Mouse (Mus musculus) lung, embryonic 16.5 days (tissue): ENCODE results near the gene Kif26b. TPM values are rescaled to one million over a fixed set of nuclear protein-coding genes. Genes with fewer than 3 reads are reported as not detected.

Experiments used
- ATAC-seq: fragments of 200-750 bp; cut with Nextera tagmentation; 2 replicates; pipeline ENCODE4 v1.8.0; 2017; ENCODE audit warnings: low read depth, mild to moderate bottlenecking, moderate library complexity
- H3K27ac ChIP-seq: fragments of 300-500 bp; sonication (generic); 2 replicates; pipeline ENCODE4 v1.5.1; 2014; ENCODE audit warnings: mild to moderate bottlenecking, control low read depth, low read length
- H3K27me3 ChIP-seq: fragments of 300-500 bp; sonication (generic); 2 replicates; pipeline ENCODE4 v1.6.1; 2014; ENCODE audit warnings: low read depth, low read length, mixed read lengths; ENCODE audit not compliant: control insufficient read depth, insufficient read depth
- H3K36me3 ChIP-seq: fragments of 300-500 bp; sonication (generic); 2 replicates; pipeline ENCODE4 v1.6.1; 2014; ENCODE audit warnings: low read length; ENCODE audit not compliant: control insufficient read depth, insufficient read depth
- H3K4me1 ChIP-seq: fragments of 300-500 bp; sonication (generic); replicated peaks from 2 replicates; pipeline ENCODE4 v1.6.1; 2014; ENCODE audit warnings: low read length, mixed read lengths; ENCODE audit not compliant: control insufficient read depth, insufficient read depth
- H3K4me2 ChIP-seq: fragments of 300-500 bp; sonication (generic); 2 replicates; pipeline ENCODE4 v1.6.1; 2014; ENCODE audit warnings: low read depth, low read length, control low read depth
- H3K4me3 ChIP-seq: fragments of 300-500 bp; sonication (generic); 2 replicates; pipeline ENCODE4 v1.5.1; 2014; ENCODE audit warnings: mild to moderate bottlenecking, low read length, control low read depth
- H3K9ac ChIP-seq: fragments of 300-500 bp; sonication (generic); 2 replicates; pipeline ENCODE4 v1.6.1; 2014; ENCODE audit warnings: low read length, control low read depth
- H3K9me3 ChIP-seq: fragments of 300-500 bp; sonication (generic); 2 replicates; pipeline ENCODE4 v1.6.1; 2016; ENCODE audit warnings: low read length; ENCODE audit not compliant: control insufficient read depth
- whole genome bisulfite sequencing: fragments of 180-500 bp; shearing (Covaris S2); extraction: QIAGEN DNeasy Blood & Tissue Kit; methylation state at CpG from one replicate; pipeline ENCODE4 v1.1.7; 2014; 5-methylcytosine and 5-hydroxymethylcytosine counted together
- polyA plus RNA-seq: library from polyadenylated mRNA; unstranded; fragments of >200 nt; fragmentation: Nextera tagmentation; extraction: Ambion mirVana; gene quantifications from 2 replicates; pipeline ENCODE4 v1.2.1, GENCODE M21; 2015

The Kif26b gene
- polyA plus RNA-seq, 1 experiment from 2014 or later = 0.68 TPM

DNA sequence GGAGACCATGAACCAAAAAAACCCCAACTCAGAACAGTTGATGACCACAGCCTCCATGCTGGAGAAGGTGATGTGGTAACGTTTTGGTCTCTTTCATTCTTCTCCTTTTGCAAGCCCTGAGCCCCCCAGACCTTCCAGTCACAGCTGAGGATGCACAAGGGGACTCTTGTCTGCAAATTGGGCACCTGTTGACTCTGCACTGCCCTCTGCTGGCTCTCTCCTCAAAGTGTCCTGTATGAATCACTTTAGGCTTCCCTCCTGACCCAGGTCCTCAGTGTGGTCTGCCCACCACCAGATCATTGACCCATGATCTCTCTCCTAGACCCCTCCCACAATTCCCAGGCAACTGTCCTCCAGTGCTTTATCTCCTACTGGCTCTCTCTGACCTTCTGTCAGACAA lies 32.1 kb upstream of the Kif26b start:
- no peaks in the 10 kb centered on the region for H3K4me1 ChIP-seq
- no peaks in the 10 kb centered on the region for H3K36me3 ChIP-seq
- ATAC-seq = no peak
- no peaks in the 10 kb centered on the region for H3K9me3 ChIP-seq
- no peak overlapping the region for H3K9ac ChIP-seq
- no peak overlapping the region for H3K4me2 ChIP-seq
- WGBS = 30% methylated on average over 1 of the region's 1 CpGs
- no peak overlapping the region for H3K27ac ChIP-seq
- no peak overlapping the region for H3K4me3 ChIP-seq
- H3K27me3 ChIP-seq = no peaks in the 10 kb centered on the region

DNA sequence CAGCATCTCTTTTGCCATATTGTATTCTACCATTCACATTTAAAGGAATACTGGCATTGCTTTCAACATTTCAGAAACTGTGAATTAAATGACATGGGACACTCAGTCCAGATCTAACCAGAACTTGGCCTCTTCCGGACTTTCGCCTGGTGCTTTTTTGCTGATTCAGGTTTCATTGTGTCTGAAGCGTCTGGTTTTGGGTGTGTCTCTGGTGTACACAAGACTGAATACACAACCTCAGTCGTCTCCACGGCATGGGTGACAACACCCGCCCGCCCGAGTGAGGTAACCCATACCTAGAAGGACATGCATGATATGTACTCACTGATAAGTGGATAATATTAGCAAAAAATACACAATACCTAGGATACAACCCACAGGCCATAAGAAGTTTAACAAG lies 22.0 kb upstream of the Kif26b start:
- 81% methylated on average over 8 of the region's 8 CpGs for WGBS
- Histone ChIP-seq H3K9me3 (no peaks in the 10 kb centered on the region), H3K27ac (no peak overlapping the region), H3K36me3 (no peaks in the 10 kb centered on the region), H3K4me3 (no peak overlapping the region), H3K9ac (no peak overlapping the region), H3K4me1 (no peaks in the 10 kb centered on the region), H3K27me3 (no peaks in the 10 kb centered on the region), H3K4me2 (no peak overlapping the region)
- no peak for ATAC-seq

DNA sequence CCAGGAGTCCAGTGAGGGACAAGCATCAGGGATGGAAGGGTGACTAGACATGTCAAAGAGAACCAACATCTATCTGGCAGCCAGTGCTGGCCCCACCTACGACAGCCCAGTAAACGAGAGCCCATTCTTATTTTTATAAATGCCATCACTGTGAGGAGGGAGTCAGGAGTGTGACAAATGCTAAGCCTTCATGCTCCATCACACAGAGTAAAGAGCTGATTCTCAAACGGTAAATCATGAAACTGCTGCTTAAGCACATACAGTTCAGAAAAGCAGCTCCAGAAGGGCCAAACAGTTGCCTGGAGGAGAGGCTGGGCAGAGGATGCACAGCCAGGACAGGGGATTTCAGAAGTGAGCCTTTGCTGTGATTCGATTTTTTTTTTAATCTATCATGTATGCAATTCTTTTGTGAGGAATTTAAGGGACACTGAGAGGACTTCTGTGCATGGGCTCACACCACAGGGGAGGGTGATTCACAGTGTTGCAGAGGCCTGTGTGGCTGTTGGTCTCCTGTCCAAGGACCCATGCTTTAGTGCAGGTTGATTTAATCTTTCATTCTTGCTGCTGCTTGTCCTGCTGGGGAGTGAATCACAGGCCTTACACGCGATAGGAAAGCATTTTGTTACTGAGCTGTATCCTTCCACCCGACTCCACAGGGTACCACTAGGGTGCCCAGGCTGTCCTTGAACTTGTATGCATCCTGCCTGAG lies 16.4 kb upstream of the Kif26b start:
- no peak overlapping the region for H3K4me2 ChIP-seq
- H3K4me3 ChIP-seq = no peak overlapping the region
- no peaks in the 10 kb centered on the region for H3K9me3 ChIP-seq
- H3K4me1 ChIP-seq = no peaks in the 10 kb centered on the region
- WGBS = 52% methylated on average over 7 of the region's 7 CpGs
- H3K27ac ChIP-seq = no peak overlapping the region
- no peak overlapping the region for H3K9ac ChIP-seq
- no peaks in the 10 kb centered on the region for H3K36me3 ChIP-seq
- ATAC-seq = no peak
- H3K27me3 ChIP-seq = no peaks in the 10 kb centered on the region

DNA sequence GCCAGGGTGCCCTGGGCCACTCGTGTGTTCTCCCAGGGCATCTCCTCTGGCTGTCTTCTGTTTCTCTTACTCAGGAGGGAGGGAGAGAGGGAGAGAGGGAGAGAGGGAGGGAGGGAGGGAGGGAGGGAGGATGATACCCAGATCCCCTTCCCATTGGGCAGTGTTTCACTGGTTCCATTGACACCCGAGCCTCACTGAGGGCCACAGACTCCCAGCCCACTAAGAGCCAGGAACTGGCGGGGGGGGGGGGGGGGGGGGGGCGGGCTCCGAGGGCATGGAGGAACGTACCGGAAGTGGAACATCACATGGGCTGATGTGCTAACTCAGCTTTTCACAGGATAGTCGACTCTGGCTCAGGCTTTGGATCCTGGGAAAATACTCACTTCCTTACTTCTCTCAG lies 15.0 kb upstream of the Kif26b start:
- Histone ChIP-seq H3K4me1 (no peaks in the 10 kb centered on the region), H3K9me3 (no peaks in the 10 kb centered on the region), H3K4me3 (no peak overlapping the region), H3K27ac (no peak overlapping the region), H3K4me2 (no peak overlapping the region), H3K27me3 (no peaks in the 10 kb centered on the region), H3K9ac (no peak overlapping the region), H3K36me3 (no peaks in the 10 kb centered on the region)
- WGBS = 23% methylated on average over 5 of the region's 8 CpGs
- ATAC-seq = no peak

DNA sequence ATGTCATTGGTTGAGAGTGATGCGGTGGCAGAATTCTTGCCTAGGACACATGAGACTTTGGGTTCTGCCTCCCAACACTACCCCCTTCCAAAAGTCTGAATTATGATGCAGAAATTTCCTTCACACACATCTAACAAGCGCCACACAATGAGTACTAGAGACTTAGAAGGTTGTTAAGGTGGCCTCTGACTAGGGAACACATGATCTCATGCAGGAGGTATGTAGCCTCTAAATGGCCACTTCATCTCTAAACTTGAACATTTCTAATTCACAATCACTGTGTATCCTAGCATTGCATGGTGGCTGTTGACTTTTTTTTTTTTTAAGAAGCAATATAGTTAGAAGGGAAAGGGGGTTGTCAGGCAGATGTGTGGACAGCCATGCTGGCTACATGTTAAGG lies 13.1 kb upstream of the Kif26b start:
- Histone ChIP-seq H3K9me3 (no peaks in the 10 kb centered on the region), H3K4me2 (no peak overlapping the region), H3K4me1 (no peaks in the 10 kb centered on the region), H3K36me3 (no peaks in the 10 kb centered on the region), H3K27ac (no peak overlapping the region), H3K9ac (no peak overlapping the region), H3K27me3 (no peaks in the 10 kb centered on the region), H3K4me3 (no peak overlapping the region)
- peak; percentile 61; the same call in 1 of the 2 replicates for ATAC-seq
- WGBS = 76% methylated on average over 2 of the region's 2 CpGs

DNA sequence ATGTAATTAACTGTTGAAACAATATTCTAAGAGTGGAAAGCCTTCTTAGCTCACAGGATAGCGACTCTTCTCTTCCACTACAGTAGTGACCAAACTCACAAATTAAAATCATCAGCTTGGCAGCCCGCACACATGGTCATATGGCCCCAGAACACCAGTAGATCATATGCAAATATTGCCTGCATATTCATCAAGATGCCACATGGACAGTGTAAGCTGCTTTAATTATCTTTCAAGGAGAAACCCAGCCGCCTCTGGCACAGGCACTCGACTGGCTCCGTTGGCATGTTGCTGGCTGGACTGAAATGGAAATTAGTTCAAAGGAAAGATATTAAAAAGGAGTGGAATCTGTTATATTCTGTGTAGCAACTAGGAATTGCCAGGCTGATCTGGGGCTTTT lies 6.5 kb upstream of the Kif26b start:
- ATAC-seq = no peak
- H3K4me1 ChIP-seq = peaks cover 2% of the 10 kb centered on the region; the same call in 1 of the 2 replicates
- no peak overlapping the region for H3K27ac ChIP-seq
- no peak overlapping the region for H3K4me2 ChIP-seq
- H3K36me3 ChIP-seq = no peaks in the 10 kb centered on the region
- no peaks in the 10 kb centered on the region for H3K27me3 ChIP-seq
- no peak overlapping the region for H3K4me3 ChIP-seq
- no peaks in the 10 kb centered on the region for H3K9me3 ChIP-seq
- 87% methylated on average over 5 of the region's 5 CpGs for WGBS
- H3K9ac ChIP-seq = no peak overlapping the region

DNA sequence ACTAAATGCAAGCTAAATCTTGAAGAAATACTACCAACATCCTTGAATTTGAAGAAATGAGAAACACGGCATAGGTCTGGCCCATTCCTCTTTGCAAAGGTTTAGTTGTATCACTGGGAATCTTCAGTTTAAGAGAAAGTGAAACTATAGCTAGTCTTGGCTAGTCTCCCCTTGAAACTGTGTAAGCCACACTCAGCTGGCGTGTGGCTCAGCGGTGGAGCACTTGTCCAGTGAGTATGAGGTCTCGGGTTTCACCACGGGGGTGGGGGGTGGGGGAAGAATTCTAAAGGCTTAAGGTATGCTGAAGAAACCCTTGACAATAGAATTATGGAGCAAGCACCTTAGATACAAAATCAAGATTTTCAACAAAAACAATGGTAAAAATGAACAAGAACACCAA lies 5.8 kb upstream of the Kif26b start:
- no peak for ATAC-seq
- H3K4me2 ChIP-seq = no peak overlapping the region
- 32% methylated on average over 5 of the region's 5 CpGs for WGBS
- no peak overlapping the region for H3K4me3 ChIP-seq
- H3K27ac ChIP-seq = no peak overlapping the region
- H3K9me3 ChIP-seq = no peaks in the 10 kb centered on the region
- no peaks in the 10 kb centered on the region for H3K36me3 ChIP-seq
- H3K27me3 ChIP-seq = peaks cover 7% of the 10 kb centered on the region
- H3K4me1 ChIP-seq = peaks cover 8% of the 10 kb centered on the region; the same call in 1 of the 2 replicates
- no peak overlapping the region for H3K9ac ChIP-seq

DNA sequence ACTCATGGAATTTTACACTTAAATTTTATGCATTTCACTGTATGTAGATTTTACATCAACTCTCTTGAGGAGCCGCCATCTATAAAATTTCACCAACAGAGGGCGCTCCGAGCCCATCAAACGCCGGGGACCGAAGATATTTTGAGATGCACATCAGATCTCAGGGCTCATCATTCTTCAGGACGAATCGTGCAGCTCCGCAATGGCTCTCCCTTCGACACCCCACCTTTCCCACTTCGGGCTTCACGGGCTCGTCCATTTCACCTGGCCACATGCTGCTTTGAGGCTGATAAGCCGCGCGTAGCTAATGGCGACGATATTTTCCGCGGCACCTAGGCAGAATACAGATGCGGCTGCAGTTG lies 1.8 kb upstream of the Kif26b start:
- H3K27me3 ChIP-seq = peaks cover 32% of the 10 kb centered on the region
- peak overlapping the region; percentile 68 for H3K4me3 ChIP-seq
- peaks cover 25% of the 10 kb centered on the region for H3K4me1 ChIP-seq
- H3K9ac ChIP-seq = no peak overlapping the region
- ATAC-seq = peak; percentile 11; the same call in 1 of the 2 replicates
- no peaks in the 10 kb centered on the region for H3K9me3 ChIP-seq
- H3K36me3 ChIP-seq = no peaks in the 10 kb centered on the region
- WGBS = 0% methylated on average over 21 of the region's 21 CpGs
- no peak overlapping the region for H3K27ac ChIP-seq
- H3K4me2 ChIP-seq = peak overlapping the region; percentile 83

GRCm38 (mm10) chr1:178527547-178528361 lies 1.2 kb upstream of the Kif26b start:
- under 1% methylated on average over 56 of the region's 59 CpGs for WGBS
- ATAC-seq = peak; percentile 32
- Histone ChIP-seq H3K27me3 (peaks cover 32% of the 10 kb centered on the region), H3K9me3 (no peaks in the 10 kb centered on the region), H3K9ac (peak overlapping the region; percentile 67), H3K4me2 (peak overlapping the region; percentile 83), H3K4me3 (peak overlapping the region; percentile 68), H3K4me1 (peaks cover 25% of the 10 kb centered on the region), H3K27ac (no peak overlapping the region), H3K36me3 (no peaks in the 10 kb centered on the region)
